Mouse (Mus musculus): ENCODE results near the gene Igfbp4. TPM values are rescaled to one million over a fixed set of nuclear protein-coding genes. Genes with fewer than 3 reads are reported as not detected.

The Igfbp4 gene
- total and polyA plus RNA-seq, 3 experiments, result 0.16 to 0.21 TPM; not detected in 1

DNA sequence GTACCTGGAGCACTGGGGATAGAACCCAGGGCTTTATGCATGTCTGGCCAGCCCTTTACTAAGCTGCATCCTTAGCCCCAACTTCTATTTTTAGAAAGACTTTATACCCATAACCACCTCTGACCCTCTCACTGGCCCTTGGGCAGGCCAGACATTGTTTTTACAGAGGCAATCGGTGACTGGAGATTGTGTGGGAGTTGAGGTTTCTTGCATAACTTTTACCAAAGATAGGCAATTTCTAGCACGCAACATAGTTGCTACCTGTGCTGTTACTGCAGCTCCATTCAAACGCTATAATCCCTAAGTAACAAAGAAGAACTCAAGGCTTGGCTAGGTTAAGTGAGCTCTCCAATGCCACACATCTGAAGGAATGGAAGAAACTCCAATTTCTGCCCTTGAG is 40.5 kb downstream of the Igfbp4 start:
- Histone ChIP-seq H3K4me1 (ENCODE audit: control insufficient read depth in 1 of 2, insufficient read depth in 2 of 2) (no peaks in the 10 kb centered on the region), H3K9ac (ENCODE audit: insufficient read depth, low read depth) (no peak overlapping the region), H3K9me3 (replicated peaks; ENCODE audit: low read length) (peaks cover 2% of the 10 kb centered on the region), H3K4me3 (replicated peaks in 1 of 3; ENCODE audit: low read depth in 2 of 3, low read length in 2 of 3, poor library complexity in 1 of 3) (no peak overlapping the region), H3K27me3 (replicated peaks) (peaks cover 43% of the 10 kb centered on the region), H3K4me2 (ENCODE audit: insufficient read depth, low read depth, poor library complexity, severe bottlenecking) (no peak overlapping the region), H3K36me3 (replicated peaks in 1 of 2; ENCODE audit: control insufficient read depth in 1 of 2, insufficient read depth in 1 of 2, low read length in 1 of 2) (no peaks in the 10 kb centered on the region), H3K79me2 (replicated peaks; ENCODE audit: control insufficient read depth, extremely low read depth, insufficient read depth, poor library complexity, severe bottlenecking) (no peaks in the 10 kb centered on the region), H3K27ac (ENCODE audit: insufficient read depth, low read depth) (no peak overlapping the region)
- dilution Hi-C loops (cut with MboI; ENCODE audit: extremely low pct_ligation_motif_present, extremely low pct_unique_long_range_greater_than_20kb, low sequenced_read_pairs), result no loop called here
- in situ Hi-C loops (cut with MboI; ENCODE audit: low pct_ligation_motif_present, low pct_unique_long_range_greater_than_20kb, low sequenced_read_pairs), result no loop called here
- TF ChIP-seq CTCF (conservative IDR thresholded peaks at IDR 0.05 in 1 of 2, IDR thresholded peaks at IDR 0.05 in 1 of 2; ENCODE audit: low read depth in 2 of 2, low read length in 2 of 2) (no peak), HCFC1 (IDR thresholded peaks at IDR 0.05; ENCODE audit: low read depth, low read length) (no peak), MAFK (IDR thresholded peaks at IDR 0.05; ENCODE audit: insufficient replicate concordance, low read length) (no peak)
- DNase-seq (ENCODE audit: extremely low read depth), result no peak

DNA sequence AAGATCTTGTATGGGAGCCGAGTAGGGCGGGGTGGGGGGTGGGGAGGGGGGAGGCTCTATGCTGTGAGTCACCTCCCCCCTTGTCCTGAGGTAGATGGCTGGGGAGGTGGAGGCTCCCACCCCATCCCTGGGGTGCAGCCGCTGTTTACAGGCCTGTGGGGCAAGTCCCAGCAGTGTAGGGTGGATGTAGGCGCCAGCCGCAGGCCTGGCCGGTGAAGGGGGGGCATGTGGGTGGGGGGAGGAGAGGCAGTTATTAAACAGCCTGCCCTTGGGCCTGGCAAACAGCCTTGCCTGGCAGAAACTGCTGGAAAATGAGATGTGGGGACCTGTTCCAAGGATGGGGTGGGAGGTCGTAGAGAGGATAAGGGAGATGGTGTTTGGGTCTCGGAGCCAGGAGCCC is 41.1 kb downstream of the Igfbp4 start:
- no peaks in the 10 kb centered on the region; a peak in 1 of 4 replicates for H3K4me1 ChIP-seq (ENCODE audit: control insufficient read depth in 1 of 2, insufficient read depth in 2 of 2)
- no peak overlapping the region for H3K4me3 ChIP-seq (replicated peaks in 1 of 3; ENCODE audit: low read depth in 2 of 3, low read length in 2 of 3, poor library complexity in 1 of 3)
- H3K9ac ChIP-seq (ENCODE audit: insufficient read depth, low read depth), result no peak overlapping the region
- TF ChIP-seq TBP (conservative IDR thresholded peaks at IDR 0.05; ENCODE audit: low read depth, low read length), result no peak
- no peak for TF ChIP-seq ZKSCAN1 (IDR thresholded peaks at IDR 0.05; ENCODE audit: borderline replicate concordance, low read depth, low read length)
- no peak for TF ChIP-seq RCOR1 (conservative IDR thresholded peaks at IDR 0.05; ENCODE audit: low read depth, low read length)
- no peak for TF ChIP-seq NELFE (IDR thresholded peaks at IDR 0.05; ENCODE audit: low read depth, low read length)
- TF ChIP-seq ELF1 (IDR thresholded peaks at IDR 0.05; ENCODE audit: low read depth, low read length), result no peak
- no peak for TF ChIP-seq RAD21 (IDR thresholded peaks at IDR 0.05; ENCODE audit: low read depth, low read length)
- H3K4me2 ChIP-seq (ENCODE audit: insufficient read depth, low read depth, poor library complexity, severe bottlenecking), result no peak overlapping the region
- no peaks in the 10 kb centered on the region for H3K36me3 ChIP-seq (replicated peaks in 1 of 2; ENCODE audit: control insufficient read depth in 1 of 2, insufficient read depth in 1 of 2, low read length in 1 of 2)
- H3K27me3 ChIP-seq (replicated peaks), result peaks cover 37% of the 10 kb centered on the region
- H3K9me3 ChIP-seq (replicated peaks; ENCODE audit: low read length), result peaks cover 2% of the 10 kb centered on the region
- no peak for DNase-seq (ENCODE audit: extremely low read depth)
- in situ Hi-C loops (cut with MboI; ENCODE audit: low pct_ligation_motif_present, low pct_unique_long_range_greater_than_20kb, low sequenced_read_pairs), result no loop called here
- dilution Hi-C loops (cut with MboI; ENCODE audit: extremely low pct_ligation_motif_present, extremely low pct_unique_long_range_greater_than_20kb, low sequenced_read_pairs), result no loop called here
- H3K27ac ChIP-seq (ENCODE audit: insufficient read depth, low read depth), result no peak overlapping the region
- H3K79me2 ChIP-seq (replicated peaks; ENCODE audit: control insufficient read depth, extremely low read depth, insufficient read depth, poor library complexity, severe bottlenecking), result no peaks in the 10 kb centered on the region

DNA sequence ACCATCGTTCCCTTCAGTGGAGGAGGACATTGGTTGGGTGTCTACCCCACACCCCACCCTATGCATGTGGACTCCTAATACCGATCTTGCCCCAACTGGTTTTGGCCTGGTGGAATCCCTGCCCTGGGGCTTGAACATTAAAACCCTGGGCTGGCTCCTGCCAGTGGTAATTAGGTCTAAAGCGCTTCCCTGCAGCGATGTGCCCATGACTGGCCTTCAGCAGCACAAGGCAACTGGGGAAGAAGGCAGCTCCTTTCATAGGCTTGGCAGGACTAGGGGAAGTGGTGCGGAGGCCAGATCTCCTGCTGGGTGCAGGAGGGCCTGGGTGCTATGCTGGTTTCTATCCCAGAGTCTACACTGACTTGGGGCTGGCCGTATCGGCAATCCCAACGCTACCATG is 42.5 kb downstream of the Igfbp4 start:
- Histone ChIP-seq H3K36me3 (replicated peaks in 1 of 2; ENCODE audit: control insufficient read depth in 1 of 2, insufficient read depth in 1 of 2, low read length in 1 of 2) (no peaks in the 10 kb centered on the region), H3K9me3 (replicated peaks; ENCODE audit: low read length) (peaks cover 2% of the 10 kb centered on the region), H3K9ac (ENCODE audit: insufficient read depth, low read depth) (no peak overlapping the region), H3K27me3 (replicated peaks) (peaks cover 33% of the 10 kb centered on the region), H3K27ac (ENCODE audit: insufficient read depth, low read depth) (no peak overlapping the region), H3K4me2 (ENCODE audit: insufficient read depth, low read depth, poor library complexity, severe bottlenecking) (no peak overlapping the region), H3K4me1 (ENCODE audit: control insufficient read depth in 1 of 2, insufficient read depth in 2 of 2) (peaks cover 1 to 14% of the 10 kb centered on the region in 2 experiments; a peak in 3 of 4 replicates), H3K79me2 (replicated peaks; ENCODE audit: control insufficient read depth, extremely low read depth, insufficient read depth, poor library complexity, severe bottlenecking) (no peaks in the 10 kb centered on the region), H3K4me3 (replicated peaks in 1 of 3; ENCODE audit: low read depth in 2 of 3, low read length in 2 of 3, poor library complexity in 1 of 3) (no peak overlapping the region)
- no peak for TF ChIP-seq USF2 (conservative IDR thresholded peaks at IDR 0.05; ENCODE audit: low read depth, low read length)
- TF ChIP-seq KAT2A (IDR thresholded peaks at IDR 0.05; ENCODE audit: insufficient replicate concordance, low read length), result no peak
- no peak for TF ChIP-seq HCFC1 (IDR thresholded peaks at IDR 0.05; ENCODE audit: low read depth, low read length)
- TF ChIP-seq ZC3H11A (IDR thresholded peaks at IDR 0.05; ENCODE audit: low read depth, low read length), result no peak
- no peak for TF ChIP-seq USF1 (IDR thresholded peaks at IDR 0.05; ENCODE audit: low read depth, low read length)
- in situ Hi-C loops (cut with MboI; ENCODE audit: low pct_ligation_motif_present, low pct_unique_long_range_greater_than_20kb, low sequenced_read_pairs), result no loop called here
- no peak for DNase-seq (ENCODE audit: extremely low read depth)
- dilution Hi-C loops (cut with MboI; ENCODE audit: extremely low pct_ligation_motif_present, extremely low pct_unique_long_range_greater_than_20kb, low sequenced_read_pairs), result no loop called here

Data from CH12.LX (cell line).